In genomic region chr11:51857081-51857671, GRCm38 (mm10) we compare ENCODE assay signal across 7 mouse cellular contexts. TPM values are rescaled to one million over a fixed set of nuclear protein-coding genes. Genes with fewer than 3 reads are reported as not detected.
A peak's percentile ranks its signal among the peaks of the same experiment; 100 is the strongest.
DNase-seq lines count a peak whose midpoint lies in the region; ATAC-seq and TF ChIP-seq lines count a peak whose summit lies in the region.

Gene Jade2 (minus strand): TSS chr11:51857653.

- H3K9ac ChIP-seq in limb, embryonic 11.5 days (ENCODE audit: low read length): peak within 1 kb of the TSS; percentile 56
- H3K9ac ChIP-seq in midbrain, embryonic 12.5 days (replicated peaks): peak within 1 kb of the TSS; percentile 71

- peaks cover 18% of the 10 kb centered on the region for H3K27me3 ChIP-seq in limb, embryonic 11.5 days (ENCODE audit: control insufficient read depth, insufficient read depth, low read length)
- peaks cover 52% of the 10 kb centered on the region for H3K27me3 ChIP-seq in midbrain, embryonic 12.5 days
- H3K27me3 ChIP-seq in small intestine, adult 2 months (ENCODE audit: control insufficient read depth, insufficient read depth, low read length): no peaks in the 10 kb centered on the region

- no peaks in the 10 kb centered on the region for H3K36me3 ChIP-seq in limb, embryonic 11.5 days (ENCODE audit: control insufficient read depth, insufficient read depth, low read length)
- no peaks in the 10 kb centered on the region for H3K36me3 ChIP-seq in midbrain, embryonic 12.5 days
- H3K36me3 ChIP-seq in small intestine, adult 2 months (ENCODE audit: control insufficient read depth, insufficient read depth, low read length): no peaks in the 10 kb centered on the region

- peak; percentile 56 to 62 for DNase-seq in adrenal gland, adult 18-20 months (ENCODE audit: low spot score in 2 of 2)
- DNase-seq in embryo, embryonic 10.5 days (ENCODE audit: low spot score): peak; percentile 55
- peak; percentile 72 to 80 for DNase-seq in heart, adult 18-20 months
- peak; percentile 47 for DNase-seq in kidney, adult 11 months
- DNase-seq in limb, embryonic 11.5 days (ENCODE audit: low spot score): peak; percentile 55

- peak within 1 kb of the TSS; percentile 91 for H3K4me2 ChIP-seq in limb, embryonic 11.5 days (ENCODE audit: low read depth, severe bottlenecking)
- H3K4me2 ChIP-seq in midbrain, embryonic 12.5 days (replicated peaks): peak within 1 kb of the TSS; percentile 100

- peaks cover 14% of the 10 kb centered on the region for H3K4me1 ChIP-seq in limb, embryonic 11.5 days (ENCODE audit: control insufficient read depth, insufficient read depth, low read length)
- H3K4me1 ChIP-seq in midbrain, embryonic 12.5 days: peaks cover 40% of the 10 kb centered on the region
- H3K4me1 ChIP-seq in small intestine, adult 2 months (ENCODE audit: control insufficient read depth, insufficient read depth, insufficient read length, low read length): peaks cover 5% of the 10 kb centered on the region

- peak within 1 kb of the TSS; percentile 54 for H3K4me3 ChIP-seq in limb, embryonic 11.5 days (ENCODE audit: low read depth, low read length)
- peak within 1 kb of the TSS; percentile 64 for H3K4me3 ChIP-seq in midbrain, embryonic 12.5 days
- H3K4me3 ChIP-seq in small intestine, adult 2 months (ENCODE audit: low read depth, low read length): peak within 1 kb of the TSS; percentile 80

- H3K27ac ChIP-seq in limb, embryonic 11.5 days (replicated peaks; ENCODE audit: low read depth, low read length): peak within 1 kb of the TSS; percentile 1; the same call in 1 of the 2 replicates
- H3K27ac ChIP-seq in midbrain, embryonic 12.5 days (replicated peaks): no peak within 1 kb of the TSS; the same call in 1 of the 2 replicates
- peak within 1 kb of the TSS; percentile 84 for H3K27ac ChIP-seq in small intestine, adult 2 months (ENCODE audit: insufficient read depth, low read depth, low read length)

- peak; percentile 65; the same call in 1 of the 2 replicates for TF ChIP-seq POLR2A in small intestine, adult 2 months (IDR thresholded peaks at IDR 0.05; ENCODE audit: low read depth, low read length)

- H3K9me3 ChIP-seq in limb, embryonic 11.5 days (ENCODE audit: control insufficient read depth, low read length): no peaks in the 10 kb centered on the region
- no peaks in the 10 kb centered on the region for H3K9me3 ChIP-seq in midbrain, embryonic 12.5 days

- 0 out of 2 replicates have a peak, but pooled peaks have one; percentile 11 for TF ChIP-seq CTCF in small intestine, adult 2 months (IDR thresholded peaks at IDR 0.05; ENCODE audit: extremely low read depth, insufficient read length, insufficient replicate concordance, low read depth, low read length)

- ATAC-seq in limb, embryonic 11.5 days (ENCODE audit: insufficient number of reproducible peaks, low FRiP score, low TSS enrichment, low read depth): no peak
- no peak for ATAC-seq in midbrain, embryonic 12.5 days (ENCODE audit: low FRiP score, low read depth)

- 1% methylated on average over 34 of the region's 47 CpGs for WGBS in limb, embryonic 11.5 days
- WGBS in midbrain, embryonic 12.5 days: under 1% methylated on average over 47 of the region's 47 CpGs
- under 1% methylated on average over 47 of the region's 47 CpGs for WGBS in small intestine, adult 2 months

RNA-seq across cellular contexts. Expression of gene Jade2, which starts in this region (rescaled TPM):
- total RNA-seq in adrenal gland, adult 18-20 months (2021): 10 to 100 TPM; 19.2 to 19.7 TPM
- 10 to 100 TPM; 13.4 to 18.3 TPM for total RNA-seq in heart, adult 18-20 months (2021)
- 0.28 and 0.44 TPM in 2 replicates for polyA plus RNA-seq in limb, embryonic 11.5 days (2014; fragmentation: Nextera tagmentation; extraction: Ambion mirVana)
- polyA plus RNA-seq in midbrain, embryonic 12.5 days (2016; fragmentation: Nextera tagmentation; extraction: Ambion mirVana): 0.43 and 0.48 TPM in 2 replicates
- 3.2 and 6.3 TPM in 2 replicates for polyA plus RNA-seq in small intestine, adult 2 months (2012; rRNA removed)

Comparison
In these comparisons a context has a peak if more than half of its experiments do, and no peak if none do; other contexts are left out.
1. Peak in DNase-seq, H3K4me3 ChIP-seq, H3K27ac ChIP-seq, H3K9ac ChIP-seq and H3K4me2 ChIP-seq in limb, embryonic 11.5 days; RNA of the gene not detected or under 1 TPM.